Mouse (Mus musculus): ENCODE data around the gene Knop1. TPM values are rescaled to one million over a fixed set of nuclear protein-coding genes. Genes with fewer than 3 reads are reported as not detected.

The Knop1 gene
- polyA plus RNA-seq, 1 experiment from 2014 or later = 150 TPM

- H3K36me3 ChIP-seq (replicated peaks) = peaks cover 99% of the 10 kb centered on the region
- H3K9me3 ChIP-seq = no peaks in the 10 kb centered on the region
- no peaks in the 10 kb centered on the region for H3K27me3 ChIP-seq (ENCODE audit: poor library complexity, severe bottlenecking)
- DNase-seq (ENCODE audit: extremely low spot score, low spot score) = no peak
- H3K4me3 ChIP-seq = no peak overlapping the region
- no peak overlapping the region for H3K27ac ChIP-seq
- WGBS = 88% methylated on average over 8 of the region's 8 CpGs
- H3K4me1 ChIP-seq = no peaks in the 10 kb centered on the region
These were observed 14.9 kb downstream of the Knop1 start for GRCm38 (mm10) chr7:118841030-118841745.

GRCm38 (mm10) chr7:118837901-118838300, 18.2 kb downstream of the Knop1 start:
- H3K4me3 ChIP-seq = no peak overlapping the region
- no peaks in the 10 kb centered on the region for H3K4me1 ChIP-seq
- H3K27me3 ChIP-seq (ENCODE audit: poor library complexity, severe bottlenecking) = no peaks in the 10 kb centered on the region
- DNase-seq (ENCODE audit: extremely low spot score, low spot score) = no peak
- H3K9me3 ChIP-seq = no peaks in the 10 kb centered on the region
- H3K36me3 ChIP-seq (replicated peaks) = peaks cover 96% of the 10 kb centered on the region
- no peak overlapping the region for H3K27ac ChIP-seq
- WGBS = 87% methylated on average over 5 of the region's 5 CpGs

GRCm38 (mm10) chr7:118827975-118828416, 28.1 kb downstream of the Knop1 start:
- peak; percentile 27 for DNase-seq (ENCODE audit: extremely low spot score, low spot score)
- H3K4me1 ChIP-seq = peaks cover 40% of the 10 kb centered on the region
- no peaks in the 10 kb centered on the region for H3K27me3 ChIP-seq (ENCODE audit: poor library complexity, severe bottlenecking)
- H3K9me3 ChIP-seq = no peaks in the 10 kb centered on the region
- H3K27ac ChIP-seq = peak overlapping the region; percentile 75
- WGBS = 33% methylated on average over 5 of the region's 5 CpGs
- H3K36me3 ChIP-seq (replicated peaks) = peaks cover 21% of the 10 kb centered on the region
- H3K4me3 ChIP-seq = no peak overlapping the region

GRCm38 (mm10) chr7:118824451-118824850, 31.6 kb downstream of the Knop1 start:
- peaks cover 40% of the 10 kb centered on the region for H3K4me1 ChIP-seq
- H3K27ac ChIP-seq = peak overlapping the region; percentile 56
- H3K36me3 ChIP-seq (replicated peaks) = peaks cover 19% of the 10 kb centered on the region
- H3K27me3 ChIP-seq (ENCODE audit: poor library complexity, severe bottlenecking) = no peaks in the 10 kb centered on the region
- WGBS = 64% methylated on average over 7 of the region's 7 CpGs
- H3K9me3 ChIP-seq = no peaks in the 10 kb centered on the region
- no peak overlapping the region for H3K4me3 ChIP-seq
- no peak for DNase-seq (ENCODE audit: extremely low spot score, low spot score)

GRCm38 (mm10) chr7:118821887-118822556, 34.0 kb downstream of the Knop1 start:
- no peak overlapping the region for H3K27ac ChIP-seq
- no peak for DNase-seq (ENCODE audit: extremely low spot score, low spot score)
- peaks cover 31% of the 10 kb centered on the region for H3K36me3 ChIP-seq (replicated peaks)
- WGBS = 94% methylated on average over 12 of the region's 12 CpGs
- H3K4me1 ChIP-seq = peaks cover 20% of the 10 kb centered on the region
- H3K4me3 ChIP-seq = no peak overlapping the region
- no peaks in the 10 kb centered on the region for H3K27me3 ChIP-seq (ENCODE audit: poor library complexity, severe bottlenecking)
- H3K9me3 ChIP-seq = no peaks in the 10 kb centered on the region

GRCm38 (mm10) chr7:118821356-118821755, 34.7 kb downstream of the Knop1 start:
- H3K9me3 ChIP-seq = no peaks in the 10 kb centered on the region
- H3K4me3 ChIP-seq = no peak overlapping the region
- WGBS = 85% methylated on average over 7 of the region's 7 CpGs
- H3K27me3 ChIP-seq (ENCODE audit: poor library complexity, severe bottlenecking) = no peaks in the 10 kb centered on the region
- DNase-seq (ENCODE audit: extremely low spot score, low spot score) = no peak
- peaks cover 24% of the 10 kb centered on the region for H3K36me3 ChIP-seq (replicated peaks)
- H3K4me1 ChIP-seq = peaks cover 17% of the 10 kb centered on the region
- no peak overlapping the region for H3K27ac ChIP-seq

- H3K36me3 ChIP-seq (replicated peaks) = peaks cover 27% of the 10 kb centered on the region
- no peak for DNase-seq (ENCODE audit: extremely low spot score, low spot score)
- 86% methylated on average over 1 of the region's 1 CpGs for WGBS
These were observed 36.4 kb downstream of the Knop1 start for GRCm38 (mm10) chr7:118819666-118820065.

GRCm38 (mm10) chr7:118817741-118818140, 38.3 kb downstream of the Knop1 start:
- H3K27me3 ChIP-seq (ENCODE audit: poor library complexity, severe bottlenecking) = no peaks in the 10 kb centered on the region
- no peak for DNase-seq (ENCODE audit: extremely low spot score, low spot score)
- H3K4me3 ChIP-seq = no peak overlapping the region
- H3K27ac ChIP-seq = no peak overlapping the region
- WGBS = 91% methylated on average over 7 of the region's 7 CpGs
- no peaks in the 10 kb centered on the region for H3K9me3 ChIP-seq
- peaks cover 3% of the 10 kb centered on the region; the same call in 1 of the 2 replicates for H3K4me1 ChIP-seq
- peaks cover 39% of the 10 kb centered on the region for H3K36me3 ChIP-seq (replicated peaks)

More at GRCm38 (mm10) chr7:118819666-118820065, 36.4 kb downstream of the Knop1 start:
- Histone ChIP-seq H3K4me1 (peaks cover 9% of the 10 kb centered on the region), H3K27me3 (ENCODE audit: poor library complexity, severe bottlenecking) (no peaks in the 10 kb centered on the region), H3K9me3 (no peaks in the 10 kb centered on the region), H3K4me3 (no peak overlapping the region), H3K27ac (no peak overlapping the region)

GRCm38 (mm10) chr7:118816275-118816674, 39.8 kb downstream of the Knop1 start:
- Histone ChIP-seq H3K4me1 (peaks cover 4% of the 10 kb centered on the region; the same call in 1 of the 2 replicates), H3K4me3 (no peak overlapping the region), H3K27ac (no peak overlapping the region), H3K36me3 (replicated peaks) (peaks cover 39% of the 10 kb centered on the region), H3K27me3 (ENCODE audit: poor library complexity, severe bottlenecking) (no peaks in the 10 kb centered on the region), H3K9me3 (no peaks in the 10 kb centered on the region)
- WGBS = 95% methylated on average over 3 of the region's 3 CpGs
- DNase-seq (ENCODE audit: extremely low spot score, low spot score) = no peak

GRCm38 (mm10) chr7:118813592-118813991, 42.5 kb downstream of the Knop1 start:
- DNase-seq (ENCODE audit: extremely low spot score, low spot score) = no peak
- H3K4me1 ChIP-seq = peaks cover 4% of the 10 kb centered on the region; the same call in 1 of the 2 replicates
- no peaks in the 10 kb centered on the region for H3K9me3 ChIP-seq
- no peak overlapping the region for H3K27ac ChIP-seq
- 97% methylated on average over 4 of the region's 4 CpGs for WGBS
- H3K36me3 ChIP-seq (replicated peaks) = peaks cover 45% of the 10 kb centered on the region
- no peaks in the 10 kb centered on the region for H3K27me3 ChIP-seq (ENCODE audit: poor library complexity, severe bottlenecking)
- no peak overlapping the region for H3K4me3 ChIP-seq

- peaks cover 4% of the 10 kb centered on the region; the same call in 1 of the 2 replicates for H3K4me1 ChIP-seq
- no peak overlapping the region for H3K27ac ChIP-seq
- no peak for DNase-seq (ENCODE audit: extremely low spot score, low spot score)
- peaks cover 33% of the 10 kb centered on the region for H3K36me3 ChIP-seq (replicated peaks)
- H3K4me3 ChIP-seq = no peak overlapping the region
- H3K27me3 ChIP-seq (ENCODE audit: poor library complexity, severe bottlenecking) = no peaks in the 10 kb centered on the region
- 88% methylated on average over 12 of the region's 12 CpGs for WGBS
- no peaks in the 10 kb centered on the region for H3K9me3 ChIP-seq
These were observed 44.5 kb downstream of the Knop1 start for GRCm38 (mm10) chr7:118811407-118812106.

- no peak for DNase-seq (ENCODE audit: extremely low spot score, low spot score)
- no peak overlapping the region for H3K27ac ChIP-seq
- peaks cover 20% of the 10 kb centered on the region for H3K36me3 ChIP-seq (replicated peaks)
- no peak overlapping the region for H3K4me3 ChIP-seq
- no peaks in the 10 kb centered on the region for H3K27me3 ChIP-seq (ENCODE audit: poor library complexity, severe bottlenecking)
- H3K9me3 ChIP-seq = no peaks in the 10 kb centered on the region
- WGBS = 95% methylated on average over 8 of the region's 8 CpGs
- H3K4me1 ChIP-seq = peaks cover 3% of the 10 kb centered on the region; the same call in 1 of the 2 replicates
These were observed 48.2 kb downstream of the Knop1 start for GRCm38 (mm10) chr7:118807899-118808298.
